Mouse (Mus musculus) ES-Bruce4 (cell line): ENCODE results near the gene Rnf43. TPM values are rescaled to one million over a fixed set of nuclear protein-coding genes. Genes with fewer than 3 reads are reported as not detected.

Source experiments
- H3K27ac ChIP-seq: 2 replicates; pipeline ENCODE4 v1.5.1; 2012; ENCODE audit warnings: low read length, inconsistent platforms; ENCODE audit not compliant: insufficient read depth
- H3K27me3 ChIP-seq: 2 replicates; pipeline ENCODE4 v1.6.1; 2012; ENCODE audit warnings: mild to moderate bottlenecking, low read length, inconsistent platforms; ENCODE audit not compliant: control insufficient read depth, poor library complexity, insufficient read depth, severe bottlenecking
- H3K36me3 ChIP-seq: 2 replicates; pipeline ENCODE4 v1.6.1; 2012; ENCODE audit warnings: inconsistent platforms, mild to moderate bottlenecking, low read length, moderate library complexity; ENCODE audit not compliant: control insufficient read depth, poor library complexity, insufficient read depth, severe bottlenecking
- H3K4me1 ChIP-seq: one replicate; pipeline ENCODE4 v1.8.1; 2011; ENCODE audit warnings: low read length; ENCODE audit not compliant: control insufficient read depth, insufficient read depth
- H3K4me3 ChIP-seq: 2 replicates; pipeline ENCODE4 v1.5.1; 2011; ENCODE audit warnings: low read depth, mild to moderate bottlenecking, low read length
- H3K9ac ChIP-seq: 2 replicates; pipeline ENCODE4 v1.6.1; 2012; ENCODE audit warnings: low read depth, mild to moderate bottlenecking, inconsistent platforms; ENCODE audit not compliant: poor library complexity, severe bottlenecking
- H3K9me3 ChIP-seq: replicated peaks from 2 replicates; pipeline ENCODE4 v1.6.1; 2012; ENCODE audit warnings: mild to moderate bottlenecking, low read length, inconsistent platforms; ENCODE audit not compliant: control insufficient read depth, poor library complexity, insufficient read depth, severe bottlenecking
- CTCF ChIP-seq: IDR thresholded peaks from one replicate; pipeline ENCODE4 v1.8.1; 2011; ENCODE audit warnings: low read depth, low read length
- EP300 ChIP-seq: IDR thresholded peaks from 2 replicates; pipeline ENCODE4 v1.6.1; 2011; ENCODE audit warnings: low read depth, low read length; ENCODE audit not compliant: insufficient read depth
- POLR2A ChIP-seq: IDR thresholded peaks from one replicate; pipeline ENCODE4 v1.8.1; 2011; ENCODE audit warnings: low read length; ENCODE audit not compliant: insufficient read depth
- polyA plus RNA-seq: library from polyadenylated mRNA; stranded (reverse); fragments of >200 nt; gene quantifications from 2 replicates; pipeline ENCODE4 v1.2.4, GENCODE M21; 2011; ENCODE audit warnings: low read depth; ENCODE audit not compliant: missing spikeins, insufficient read depth, insufficient read length

Gene Rnf43
- polyA plus RNA-seq, 1 experiment: 2.8 TPM

GRCm38 (mm10) chr11:87623160-87623559 is 39.4 kb upstream of the Rnf43 start:
- no peaks in the 10 kb centered on the region for H3K36me3 ChIP-seq

GRCm38 (mm10) chr11:87629859-87630258 is 32.7 kb upstream of the Rnf43 start:
- Histone ChIP-seq H3K27me3 (no peaks in the 10 kb centered on the region), H3K36me3 (no peaks in the 10 kb centered on the region), H3K27ac (no peak overlapping the region), H3K4me3 (no peak overlapping the region), H3K4me1 (no peaks in the 10 kb centered on the region), H3K9me3 (no peaks in the 10 kb centered on the region), H3K9ac (no peak overlapping the region)
- TF ChIP-seq CTCF: peak; percentile 74
- TF ChIP-seq EP300: no peak
- TF ChIP-seq POLR2A: no peak

More at GRCm38 (mm10) chr11:87623160-87623559, 39.4 kb upstream of the Rnf43 start:
- Histone ChIP-seq H3K9ac (no peak overlapping the region), H3K4me3 (no peak overlapping the region), H3K9me3 (no peaks in the 10 kb centered on the region), H3K27ac (no peak overlapping the region), H3K4me1 (no peaks in the 10 kb centered on the region), H3K27me3 (no peaks in the 10 kb centered on the region)
- TF ChIP-seq POLR2A (no peak), EP300 (peak; percentile 53; the same call in 1 of the 2 replicates), CTCF (no peak)

- no peaks in the 10 kb centered on the region for H3K4me1 ChIP-seq
- no peak overlapping the region for H3K27ac ChIP-seq
- peak overlapping the region; percentile 60; the same call in 1 of the 2 replicates for H3K9ac ChIP-seq
These were observed 23.7 kb upstream of the Rnf43 start for GRCm38 (mm10) chr11:87638793-87639192.

GRCm38 (mm10) chr11:87639206-87639605 is 23.3 kb upstream of the Rnf43 start:
- Histone ChIP-seq H3K36me3 (no peaks in the 10 kb centered on the region), H3K9me3 (no peaks in the 10 kb centered on the region), H3K4me1 (no peaks in the 10 kb centered on the region), H3K4me3 (peak overlapping the region; percentile 61), H3K27me3 (no peaks in the 10 kb centered on the region), H3K9ac (peak overlapping the region; percentile 60; the same call in 1 of the 2 replicates), H3K27ac (no peak overlapping the region)
- TF ChIP-seq CTCF: no peak
- TF ChIP-seq POLR2A: no peak
- no peak for TF ChIP-seq EP300

More at GRCm38 (mm10) chr11:87638793-87639192, 23.7 kb upstream of the Rnf43 start:
- H3K27me3 ChIP-seq: no peaks in the 10 kb centered on the region
- H3K36me3 ChIP-seq: no peaks in the 10 kb centered on the region
- TF ChIP-seq POLR2A (no peak), CTCF (no peak), EP300 (no peak)
- H3K4me3 ChIP-seq: peak overlapping the region; percentile 61
- H3K9me3 ChIP-seq: no peaks in the 10 kb centered on the region

- Histone ChIP-seq H3K9me3 (no peaks in the 10 kb centered on the region), H3K27ac (no peak overlapping the region), H3K36me3 (no peaks in the 10 kb centered on the region), H3K4me1 (no peaks in the 10 kb centered on the region), H3K9ac (no peak overlapping the region), H3K4me3 (no peak overlapping the region), H3K27me3 (no peaks in the 10 kb centered on the region)
- TF ChIP-seq POLR2A: no peak
- TF ChIP-seq CTCF: no peak
- TF ChIP-seq EP300: no peak
These were observed 19.7 kb upstream of the Rnf43 start for GRCm38 (mm10) chr11:87642865-87643264.

GRCm38 (mm10) chr11:87654693-87655092 is 7.8 kb upstream of the Rnf43 start:
- Histone ChIP-seq H3K9me3 (no peaks in the 10 kb centered on the region), H3K27ac (no peak overlapping the region), H3K27me3 (no peaks in the 10 kb centered on the region; the same call in 1 of the 2 replicates), H3K4me3 (no peak overlapping the region), H3K36me3 (no peaks in the 10 kb centered on the region), H3K9ac (no peak overlapping the region), H3K4me1 (no peaks in the 10 kb centered on the region)
- TF ChIP-seq CTCF (no peak), POLR2A (no peak), EP300 (no peak)
